Mouse (Mus musculus) gastrocnemius, adult 18-20 months (tissue): ENCODE results near the gene Mef2a. TPM values are rescaled to one million over a fixed set of nuclear protein-coding genes. Genes with fewer than 3 reads are reported as not detected.

Experiments used
- DNase-seq: peaks from one replicate; pipeline ENCODE4 v3.0.0; 2021; ENCODE audit warnings: low spot score
- total RNA-seq, 2 experiments: library from RNA; stranded (reverse); gene quantifications; 2 replicates each; pipeline ENCODE4 v1.2.3; 2021

Gene Mef2a
- total RNA-seq, 2 experiments from 2014 or later = 87.3 to 105 TPM

GRCm38 (mm10) chr7:67246067-67246466 is 126.6 kb downstream of the Mef2a start:
- no peak for DNase-seq

- no peak for DNase-seq
Measured at GRCm38 (mm10) chr7:67245255-67245654, 127.4 kb downstream of the Mef2a start.

GRCm38 (mm10) chr7:67243894-67244282 is 128.8 kb downstream of the Mef2a start:
- DNase-seq = no peak

- DNase-seq = peak; percentile 40
Measured at GRCm38 (mm10) chr7:67243121-67243893, 129.4 kb downstream of the Mef2a start.

- no peak for DNase-seq
Measured at GRCm38 (mm10) chr7:67241969-67242368, 130.7 kb downstream of the Mef2a start.

GRCm38 (mm10) chr7:67237752-67238151 is 134.9 kb downstream of the Mef2a start:
- no peak for DNase-seq

- no peak for DNase-seq
Measured at GRCm38 (mm10) chr7:67236351-67236750, 136.3 kb downstream of the Mef2a start.

GRCm38 (mm10) chr7:67234797-67235196 is 137.9 kb downstream of the Mef2a start:
- peak; percentile 39 for DNase-seq

- DNase-seq = no peak
Measured at GRCm38 (mm10) chr7:67232504-67232903, 140.2 kb downstream of the Mef2a start.

GRCm38 (mm10) chr7:67230640-67231140 is 142.0 kb downstream of the Mef2a start:
- DNase-seq = no peak

- peak; percentile 30 for DNase-seq
Measured at GRCm38 (mm10) chr7:67230221-67230620, 142.4 kb downstream of the Mef2a start.

GRCm38 (mm10) chr7:67229701-67230100 is 143.0 kb downstream of the Mef2a start:
- no peak for DNase-seq

- DNase-seq = peak; percentile 46
Measured at GRCm38 (mm10) chr7:67228891-67229602, 143.6 kb downstream of the Mef2a start.

- DNase-seq = no peak
Measured at GRCm38 (mm10) chr7:67228390-67228789, 144.3 kb downstream of the Mef2a start.

- DNase-seq = no peak
Measured at GRCm38 (mm10) chr7:67227538-67227937, 145.1 kb downstream of the Mef2a start.

GRCm38 (mm10) chr7:67225943-67226625 is 146.6 kb downstream of the Mef2a start:
- DNase-seq = no peak

- peak; percentile 98 for DNase-seq
Measured at GRCm38 (mm10) chr7:67222220-67222862, 150.3 kb downstream of the Mef2a start, which contains the start of gene Lysmd4. Lysmd4 (plus strand) TSS chr7:67222544.

- peak; percentile 75 for DNase-seq
Measured at GRCm38 (mm10) chr7:67217025-67217424, 155.6 kb downstream of the Mef2a start.

GRCm38 (mm10) chr7:67216351-67216750 is 156.3 kb downstream of the Mef2a start:
- no peak for DNase-seq

- no peak for DNase-seq
Measured at GRCm38 (mm10) chr7:67213589-67213988, 159.1 kb downstream of the Mef2a start.

- DNase-seq = no peak
Measured at GRCm38 (mm10) chr7:67211971-67212370, 160.7 kb downstream of the Mef2a start.
